Mouse (Mus musculus) urinary bladder, postnatal 10 days (tissue): Measurements from ENCODE around the gene Prkg2.

ENCODE experiments used
- DNase-seq: peaks from one replicate; pipeline ENCODE4 v3.0.0; 2022; ENCODE audit warnings: low spot score

Prkg2 gene

DNA sequence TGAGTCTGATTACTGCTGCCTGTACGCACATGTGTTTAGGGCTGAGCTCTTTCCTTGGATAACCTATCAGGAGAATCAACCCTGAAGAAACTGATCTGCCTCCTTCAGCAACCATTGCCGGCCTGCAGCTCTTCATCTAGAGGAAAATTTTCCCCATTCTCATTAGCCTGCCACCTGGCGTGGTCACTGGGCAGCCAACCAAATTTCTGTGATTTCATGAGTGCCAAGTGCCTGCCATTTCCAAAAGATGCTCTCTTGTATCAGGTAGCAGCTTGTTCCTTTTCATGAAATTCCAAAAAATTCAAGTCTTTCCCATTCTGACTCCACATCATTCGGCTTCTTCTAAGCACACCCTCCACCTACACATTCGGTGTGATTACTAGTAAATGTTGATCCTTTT, 136.2 kb downstream of the Prkg2 start:
- no peak for DNase-seq

- no peak for DNase-seq
These were observed 139.2 kb downstream of the Prkg2 start for GRCm38 (mm10) chr5:98897946-98898345.

- no peak for DNase-seq
These were observed 142.9 kb downstream of the Prkg2 start for GRCm38 (mm10) chr5:98894281-98894680.

DNA sequence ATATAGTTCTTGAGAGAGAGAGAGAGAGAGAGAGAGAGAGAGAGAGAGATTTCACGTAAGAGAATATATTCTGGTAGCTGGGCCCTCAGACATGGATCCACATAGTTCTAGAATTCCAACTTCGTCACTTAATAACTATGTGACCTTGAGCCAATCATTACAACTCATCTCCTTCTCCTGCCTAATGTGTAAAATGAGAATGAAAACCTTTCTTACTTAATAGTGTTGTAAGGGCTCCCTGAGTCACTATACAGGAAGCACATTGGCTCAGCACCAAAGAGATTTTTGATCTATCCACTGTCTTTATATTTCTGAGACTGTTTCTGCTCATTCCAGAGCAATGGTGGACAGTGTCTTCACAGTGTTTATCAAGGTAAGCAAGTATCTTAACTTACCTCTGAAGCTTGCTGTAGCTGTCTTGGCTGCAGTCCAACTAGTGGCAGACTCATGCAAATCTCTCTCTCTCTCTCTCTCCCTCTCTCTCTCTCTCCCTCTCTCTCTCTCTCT, 146.6 kb downstream of the Prkg2 start:
- DNase-seq, result no peak

DNA sequence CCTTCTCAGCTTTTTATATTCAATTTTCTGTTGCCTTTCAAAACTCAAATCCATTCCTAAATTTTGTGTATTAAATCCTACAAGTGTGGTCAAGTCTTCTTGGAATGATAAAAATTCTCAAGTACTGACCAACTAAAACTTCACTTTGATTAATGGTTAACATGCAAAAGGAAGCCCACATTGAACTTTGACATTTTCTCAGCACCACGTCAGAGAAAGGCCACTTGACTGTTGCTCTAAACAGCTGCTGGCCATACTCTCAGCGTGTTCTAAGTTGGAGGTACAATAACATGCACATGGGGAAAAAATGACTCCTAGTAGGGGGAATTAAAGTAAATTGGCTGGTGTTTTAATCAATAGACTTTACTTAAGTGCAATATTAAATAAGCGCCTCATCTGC, 155.1 kb downstream of the Prkg2 start:
- DNase-seq, result no peak
